Comparison of ENCODE assay signal across 8 mouse cellular contexts in genomic region chr10:87859453-87859852, GRCm38 (mm10). TPM values are rescaled to one million over a fixed set of nuclear protein-coding genes. Genes with fewer than 3 reads are reported as not detected.
DNase-seq lines count a peak whose midpoint lies in the region; ATAC-seq lines count a peak whose summit lies in the region.

No protein-coding gene starts in this region.

- peak overlapping the region; percentile 72 for H3K27ac ChIP-seq in lung, embryonic 16.5 days (ENCODE audit: low read length)
- no peak overlapping the region for H3K27ac ChIP-seq in forebrain, embryonic 16.5 days (ENCODE audit: low read length)
- peak overlapping the region; percentile 93 for H3K27ac ChIP-seq in limb, embryonic 15.5 days
- H3K27ac ChIP-seq in stomach, embryonic 14.5 days (ENCODE audit: low read length) = peak overlapping the region; percentile 98

- no peaks in the 10 kb centered on the region for H3K36me3 ChIP-seq in lung, embryonic 16.5 days (ENCODE audit: control insufficient read depth, insufficient read depth, low read length)
- no peaks in the 10 kb centered on the region for H3K36me3 ChIP-seq in forebrain, embryonic 16.5 days (ENCODE audit: control insufficient read depth, insufficient read depth)
- H3K36me3 ChIP-seq in limb, embryonic 15.5 days = 0 out of 2 replicates have a peak, but pooled peaks cover 1% of the 10 kb centered on the region
- no peaks in the 10 kb centered on the region for H3K36me3 ChIP-seq in stomach, embryonic 14.5 days (ENCODE audit: control insufficient read depth, insufficient read depth, low read length)

- H3K4me2 ChIP-seq in lung, embryonic 16.5 days (ENCODE audit: low read depth, low read length) = peak overlapping the region; percentile 68
- H3K4me2 ChIP-seq in forebrain, embryonic 16.5 days (ENCODE audit: low read length) = peak overlapping the region; percentile 74
- H3K4me2 ChIP-seq in limb, embryonic 15.5 days = peak overlapping the region; percentile 75
- H3K4me2 ChIP-seq in stomach, embryonic 14.5 days (replicated peaks; ENCODE audit: low read depth, low read length) = peak overlapping the region; percentile 66

- no peak for DNase-seq in lung, postnatal 14 days
- no peak for DNase-seq in frontal cortex, postnatal 36 days (ENCODE audit: low spot score in 2 of 2)
- DNase-seq in spleen, adult 18-20 months = no peak

- H3K4me1 ChIP-seq in lung, embryonic 16.5 days (replicated peaks; ENCODE audit: control insufficient read depth, insufficient read depth, low read length) = peaks cover 22% of the 10 kb centered on the region
- H3K4me1 ChIP-seq in forebrain, embryonic 16.5 days (replicated peaks; ENCODE audit: control insufficient read depth, insufficient read depth, low read length) = peaks cover 21% of the 10 kb centered on the region
- H3K4me1 ChIP-seq in limb, embryonic 15.5 days = peaks cover 49% of the 10 kb centered on the region
- peaks cover 21% of the 10 kb centered on the region for H3K4me1 ChIP-seq in stomach, embryonic 14.5 days (ENCODE audit: control insufficient read depth, insufficient read depth, low read length)

- no peaks in the 10 kb centered on the region for H3K9me3 ChIP-seq in lung, embryonic 16.5 days (ENCODE audit: control insufficient read depth, low read length)
- H3K9me3 ChIP-seq in forebrain, embryonic 16.5 days (ENCODE audit: control insufficient read depth, low read length) = no peaks in the 10 kb centered on the region
- no peaks in the 10 kb centered on the region for H3K9me3 ChIP-seq in limb, embryonic 15.5 days
- H3K9me3 ChIP-seq in stomach, embryonic 14.5 days (ENCODE audit: control insufficient read depth, low read depth, low read length) = peaks cover 7% of the 10 kb centered on the region; the same call in 1 of the 2 replicates

- peaks cover 15% of the 10 kb centered on the region for H3K27me3 ChIP-seq in lung, embryonic 16.5 days (ENCODE audit: control insufficient read depth, insufficient read depth, low read depth, low read length)
- H3K27me3 ChIP-seq in forebrain, embryonic 16.5 days (replicated peaks; ENCODE audit: control insufficient read depth, insufficient read depth, low read length) = peaks cover 11% of the 10 kb centered on the region; the same call in 1 of the 2 replicates
- peaks cover 21% of the 10 kb centered on the region; the same call in 1 of the 2 replicates for H3K27me3 ChIP-seq in limb, embryonic 15.5 days
- H3K27me3 ChIP-seq in stomach, embryonic 14.5 days (ENCODE audit: control insufficient read depth, insufficient read depth, low read length) = no peaks in the 10 kb centered on the region

- peak overlapping the region; percentile 54 for H3K4me3 ChIP-seq in lung, embryonic 16.5 days (ENCODE audit: low read length)
- H3K4me3 ChIP-seq in forebrain, embryonic 16.5 days (replicated peaks; ENCODE audit: low read length) = peak overlapping the region; percentile 26
- peak overlapping the region; percentile 50 for H3K4me3 ChIP-seq in limb, embryonic 15.5 days
- peak overlapping the region; percentile 65 for H3K4me3 ChIP-seq in stomach, embryonic 14.5 days (ENCODE audit: low read depth, low read length)

- 4% methylated on average over 10 of the region's 10 CpGs for WGBS in lung, embryonic 16.5 days
- WGBS in forebrain, embryonic 16.5 days = 7% methylated on average over 10 of the region's 10 CpGs
- 2% methylated on average over 10 of the region's 10 CpGs for WGBS in limb, embryonic 15.5 days
- WGBS in stomach, embryonic 14.5 days = 3% methylated on average over 10 of the region's 10 CpGs

- peak overlapping the region; percentile 51 for H3K9ac ChIP-seq in lung, embryonic 16.5 days (ENCODE audit: low read length)
- no peak overlapping the region for H3K9ac ChIP-seq in forebrain, embryonic 16.5 days (replicated peaks; ENCODE audit: low read depth, low read length)
- no peak overlapping the region for H3K9ac ChIP-seq in limb, embryonic 15.5 days
- H3K9ac ChIP-seq in stomach, embryonic 14.5 days (replicated peaks; ENCODE audit: low read depth, low read length) = peak overlapping the region; percentile 80

- ATAC-seq in lung, embryonic 16.5 days (ENCODE audit: low read depth) = no peak
- no peak for ATAC-seq in forebrain, embryonic 16.5 days
- ATAC-seq in limb, embryonic 15.5 days (ENCODE audit: insufficient number of reproducible peaks, low FRiP score, low TSS enrichment, low read depth) = no peak
- ATAC-seq in stomach, embryonic 14.5 days (ENCODE audit: insufficient number of reproducible peaks, insufficient read depth, low FRiP score, low read depth) = no peak
- ATAC-seq in erythroblast, adult 5-6 weeks (replicated peaks; ENCODE audit: low FRiP score, poor library complexity, severe bottlenecking) = no peak

RNA-seq across cellular contexts. Expression of gene Igf1, which starts 1.4 kb away (rescaled TPM):
- polyA plus RNA-seq in lung, embryonic 16.5 days (2015; fragmentation: Nextera tagmentation; extraction: Ambion mirVana) = 63.1 and 70.1 TPM in 2 replicates
- 7.2 and 9.0 TPM in 2 replicates for polyA plus RNA-seq in forebrain, embryonic 16.5 days (2015; fragmentation: Nextera tagmentation; extraction: Ambion mirVana)
- 76.9 and 91.5 TPM in 2 replicates for polyA plus RNA-seq in limb, embryonic 15.5 days (2015; fragmentation: Nextera tagmentation; extraction: Ambion mirVana)
- 167 and 172 TPM in 2 replicates for polyA plus RNA-seq in stomach, embryonic 14.5 days (2014; fragmentation: Nextera tagmentation; extraction: Ambion mirVana)
- total RNA-seq in erythroblast, adult 5-6 weeks (2015; ENCODE audit: low replicate concordance) = 15.9 and 25.3 TPM in 2 replicates
- total RNA-seq in erythroblast, adult 5-6 weeks (2017; ENCODE audit: low replicate concordance) = 7.3 and 13.2 TPM in 2 replicates

Comparison
In these comparisons a context has a peak if more than half of its experiments do, and no peak if none do; other contexts are left out.
1. H3K9ac ChIP-seq: peak in lung, embryonic 16.5 days (single experiment) and stomach, embryonic 14.5 days (single experiment); none in forebrain, embryonic 16.5 days (single experiment) and limb, embryonic 15.5 days (single experiment).
2. Peak in every context shown above with its lines, with median percentiles within 50 percentile points of each other: H3K4me2 ChIP-seq and H3K4me3 ChIP-seq.